Mouse (Mus musculus) CH12.LX (cell line): ENCODE data around the gene Tmem246. TPM values are rescaled to one million over a fixed set of nuclear protein-coding genes. Genes with fewer than 3 reads are reported as not detected.

Experiments
- DNase-seq: peaks from one replicate; pipeline ENCODE4 v3.0.0-alpha.2; 2013; ENCODE audit errors: extremely low read depth
- H3K27ac ChIP-seq: 2 replicates; pipeline ENCODE4 v1.5.1; 2012; ENCODE audit warnings: low read depth, mild to moderate bottlenecking, control low read depth, moderate library complexity; ENCODE audit not compliant: insufficient read depth
- H3K27me3 ChIP-seq: replicated peaks from 2 replicates; pipeline ENCODE3; 2012; ENCODE audit warnings: inconsistent platforms
- H3K36me3 ChIP-seq, 2 experiments: replicated peaks in 1 of 2; 2 replicates each; pipeline versions ENCODE3 to v1.6.1; 2012; ENCODE audit warnings: inconsistent platforms in 1 of 2, low read length in 1 of 2, mild to moderate bottlenecking in 1 of 2, mixed read lengths in 1 of 2, moderate library complexity in 1 of 2; ENCODE audit not compliant: control insufficient read depth in 1 of 2, insufficient read depth in 1 of 2
- H3K4me1 ChIP-seq, 2 experiments: 2 replicates each; pipeline ENCODE4 v1.6.1; 2012; ENCODE audit warnings: inconsistent platforms in 1 of 2, moderate library complexity in 1 of 2; ENCODE audit not compliant: insufficient read depth in 2 of 2, control insufficient read depth in 1 of 2
- H3K4me2 ChIP-seq: 2 replicates; pipeline ENCODE4 v1.6.1; 2012; ENCODE audit warnings: low read depth, mild to moderate bottlenecking, control low read depth; ENCODE audit not compliant: poor library complexity, insufficient read depth, severe bottlenecking
- H3K4me3 ChIP-seq, 3 experiments: fragments of 150-350 bp in 1 of 3; sonication (generic) in 1 of 3; replicated peaks in 1 of 3; 2 replicates each; pipeline versions ENCODE3 to v1.5.1; 2011 to 2012; ENCODE audit warnings: low read depth in 2 of 3, low read length in 2 of 3, mild to moderate bottlenecking in 2 of 3, moderate library complexity in 2 of 3, control low read depth in 1 of 3, improper control_type of control experiment in 1 of 3, inconsistent platforms in 1 of 3, mixed read lengths in 1 of 3; ENCODE audit not compliant: poor library complexity in 1 of 3
- H3K79me2 ChIP-seq: replicated peaks from 2 replicates; pipeline ENCODE4 v1.6.1; 2012; ENCODE audit warnings: mild to moderate bottlenecking, moderate library complexity; ENCODE audit not compliant: control insufficient read depth, poor library complexity, insufficient read depth, severe bottlenecking; ENCODE audit errors: extremely low read depth
- H3K9ac ChIP-seq: 2 replicates; pipeline ENCODE4 v1.6.1; 2012; ENCODE audit warnings: low read depth, mild to moderate bottlenecking, control low read depth, moderate library complexity; ENCODE audit not compliant: insufficient read depth
- H3K9me3 ChIP-seq: replicated peaks from 2 replicates; pipeline ENCODE3; 2012; ENCODE audit warnings: low read length, inconsistent platforms, mixed read lengths
- BHLHE40 ChIP-seq: IDR thresholded peaks from 2 replicates; pipeline ENCODE4 v1.6.1; 2011; ENCODE audit warnings: mild to moderate bottlenecking, low read depth, low read length, improper control_type of control experiment
- CHD1 ChIP-seq: IDR thresholded peaks from 2 replicates; pipeline ENCODE4 v1.6.1; 2012; ENCODE audit warnings: low read depth, low read length, improper control_type of control experiment, inconsistent platforms
- CHD2 ChIP-seq: IDR thresholded peaks from 2 replicates; pipeline ENCODE4 v1.6.1; 2011; ENCODE audit warnings: low read length, improper control_type of control experiment
- CTCF ChIP-seq, 2 experiments: IDR thresholded peaks in 1 of 2; conservative IDR thresholded peaks in 1 of 2; 2 replicates each; pipeline ENCODE4 v1.5.1; 2011 to 2012; ENCODE audit warnings: low read depth in 2 of 2, low read length in 2 of 2, improper control_type of control experiment in 1 of 2, inconsistent platforms in 1 of 2, mild to moderate bottlenecking in 1 of 2, moderate library complexity in 1 of 2
- E2F4 ChIP-seq: IDR thresholded peaks from 2 replicates; pipeline ENCODE4 v1.6.1; 2011; ENCODE audit warnings: low read depth, low read length, improper control_type of control experiment; ENCODE audit not compliant: insufficient replicate concordance
- EP300 ChIP-seq: IDR thresholded peaks from 2 replicates; pipeline ENCODE4 v1.6.1; 2011; ENCODE audit warnings: low read length, improper control_type of control experiment
- HCFC1 ChIP-seq: IDR thresholded peaks from 2 replicates; pipeline ENCODE4 v1.6.1; 2012; ENCODE audit warnings: low read depth, mild to moderate bottlenecking, inconsistent platforms, low read length, improper control_type of control experiment
- IRF4 ChIP-seq: IDR thresholded peaks from 2 replicates; pipeline ENCODE4 v1.6.1; 2014; ENCODE audit warnings: low read depth, mild to moderate bottlenecking, inconsistent platforms, low read length, improper control_type of control experiment
- JUND ChIP-seq: conservative IDR thresholded peaks from 2 replicates; pipeline ENCODE4 v1.6.1; 2011; ENCODE audit warnings: low read depth, low read length, improper control_type of control experiment
- MAFK ChIP-seq: IDR thresholded peaks from 2 replicates; pipeline ENCODE4 v1.6.1; 2011; ENCODE audit warnings: low read length, improper control_type of control experiment; ENCODE audit not compliant: insufficient replicate concordance
- MAX ChIP-seq: IDR thresholded peaks from 2 replicates; pipeline ENCODE4 v1.6.1; 2011; ENCODE audit warnings: low read length, improper control_type of control experiment
- MXI1 ChIP-seq: IDR thresholded peaks from 2 replicates; pipeline ENCODE4 v1.6.1; 2011; ENCODE audit warnings: mild to moderate bottlenecking, low read depth, low read length, improper control_type of control experiment
- NELFE ChIP-seq: IDR thresholded peaks from 2 replicates; pipeline ENCODE4 v1.6.1; 2011; ENCODE audit warnings: low read depth, low read length, improper control_type of control experiment
- PAX5 ChIP-seq: IDR thresholded peaks from 2 replicates; pipeline ENCODE4 v1.6.1; 2012; ENCODE audit warnings: low read length, inconsistent platforms, mixed read lengths
- POLR2A ChIP-seq: IDR thresholded peaks from 2 replicates; pipeline ENCODE4 v1.6.1; 2011; ENCODE audit warnings: low read depth, mild to moderate bottlenecking, improper control_type of control experiment, low read length
- POLR2AphosphoS2 ChIP-seq: IDR thresholded peaks from 2 replicates; pipeline ENCODE4 v1.6.1; 2011; ENCODE audit warnings: low read depth, low read length, improper control_type of control experiment
- RCOR1 ChIP-seq: conservative IDR thresholded peaks from 2 replicates; pipeline ENCODE4 v1.6.1; 2012; ENCODE audit warnings: low read depth, mild to moderate bottlenecking, inconsistent platforms, low read length, improper control_type of control experiment
- SIN3A ChIP-seq: IDR thresholded peaks from 2 replicates; pipeline ENCODE4 v1.6.1; 2012; ENCODE audit warnings: low read length, improper control_type of control experiment, inconsistent platforms
- SMC3 ChIP-seq: IDR thresholded peaks from 2 replicates; pipeline ENCODE4 v1.6.1; 2011; ENCODE audit warnings: low read depth, low read length, improper control_type of control experiment
- TBP ChIP-seq: conservative IDR thresholded peaks from 2 replicates; pipeline ENCODE4 v1.6.1; 2011; ENCODE audit warnings: low read depth, low read length, improper control_type of control experiment
- UBTF ChIP-seq: IDR thresholded peaks from 2 replicates; pipeline ENCODE4 v1.6.1; 2012; ENCODE audit warnings: low read depth, mild to moderate bottlenecking, inconsistent platforms, low read length, improper control_type of control experiment, moderate library complexity
- USF1 ChIP-seq: IDR thresholded peaks from 2 replicates; pipeline ENCODE4 v1.6.1; 2014; ENCODE audit warnings: low read depth, mild to moderate bottlenecking, inconsistent platforms, low read length, improper control_type of control experiment
- ZNF384 ChIP-seq: IDR thresholded peaks from 2 replicates; pipeline ENCODE4 v1.6.1; 2012; ENCODE audit warnings: low read depth, low read length, improper control_type of control experiment, inconsistent platforms
- dilution Hi-C: fragments of 300-500 bp; cut with MboI; formaldehyde crosslinking; loops from 2 replicates; pipeline ENCODE4 v1.14.3; 2020; ENCODE audit warnings: low sequenced_read_pairs; ENCODE audit not compliant: extremely low pct_unique_long_range_greater_than_20kb, extremely low pct_ligation_motif_present
- in situ Hi-C: fragments of 300-500 bp; cut with MboI; formaldehyde crosslinking; loops from 3 replicates; pipeline ENCODE4 v1.14.3; 2019; ENCODE audit warnings: low sequenced_read_pairs, low pct_ligation_motif_present, low pct_unique_long_range_greater_than_20kb, mixed read lengths
- polyA plus RNA-seq: library from polyadenylated mRNA; unstranded; fragments of >175 nt; gene quantifications from 2 replicates; pipeline ENCODE4 v1.2.1, GENCODE M21; 2012; ENCODE audit warnings: low read depth; ENCODE audit not compliant: insufficient read length
- total RNA-seq, 2 experiments: library from RNA; depleted of rRNA; stranded (reverse); fragments of 300-350 nt in 1 of 2; fragments of >200 nt in 1 of 2; gene quantifications; 2 replicates each; pipeline ENCODE4 v1.2.3; 2012 to 2014

Gene Tmem246
- total and polyA plus RNA-seq, 3 experiments = 0.13 to 0.49 (median 0.24) TPM

GRCm38 (mm10) chr4:49605459-49605858 lies 7.8 kb upstream of the Tmem246 start:
- no peak overlapping the region for H3K4me2 ChIP-seq
- in situ Hi-C loops = no loop called here

DNA sequence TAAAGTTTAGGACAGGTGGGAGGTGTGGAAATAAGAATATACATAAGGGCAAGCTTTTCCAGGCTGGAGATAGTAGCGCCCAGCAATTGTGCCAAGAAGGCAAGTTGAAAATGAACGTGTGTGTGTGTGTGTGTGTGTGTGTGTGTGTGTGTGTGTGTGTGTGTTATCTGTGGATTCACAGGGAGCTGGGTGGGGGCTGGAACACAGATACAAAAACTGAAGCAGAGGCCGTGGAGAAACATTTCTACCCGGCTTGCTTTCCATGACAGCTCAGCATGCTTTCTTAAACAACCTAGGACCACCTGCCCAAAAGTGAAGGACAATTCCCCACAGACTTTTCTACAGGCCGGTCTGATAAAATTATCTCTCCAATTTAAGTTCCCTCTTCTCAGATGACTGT lies 6.9 kb upstream of the Tmem246 start:
- dilution Hi-C loops = no loop called here
- Histone ChIP-seq H3K4me1 (no peaks in the 10 kb centered on the region), H3K9me3 (no peaks in the 10 kb centered on the region), H3K9ac (no peak overlapping the region), H3K79me2 (no peaks in the 10 kb centered on the region), H3K27ac (no peak overlapping the region), H3K4me2 (no peak overlapping the region), H3K36me3 (no peaks in the 10 kb centered on the region), H3K4me3 (no peak overlapping the region), H3K27me3 (no peaks in the 10 kb centered on the region)
- TF ChIP-seq SIN3A (no peak), JUND (no peak), UBTF (no peak), USF1 (no peak), CHD1 (no peak), POLR2AphosphoS2 (no peak), MAX (no peak), MAFK (no peak), POLR2A (no peak), E2F4 (no peak), NELFE (no peak), ZNF384 (no peak), SMC3 (no peak), CHD2 (no peak), CTCF (conservative IDR thresholded peaks at IDR 0.05 in 1 of 2, IDR thresholded peaks at IDR 0.05 in 1 of 2; ENCODE audit: low read depth in 2 of 2, low read length in 2 of 2) (no peak), EP300 (no peak), HCFC1 (no peak), TBP (no peak), IRF4 (no peak), RCOR1 (no peak)
- in situ Hi-C loops = no loop called here
- DNase-seq = no peak

More at GRCm38 (mm10) chr4:49605459-49605858, 7.8 kb upstream of the Tmem246 start:
- Histone ChIP-seq H3K36me3 (no peaks in the 10 kb centered on the region), H3K4me3 (no peak overlapping the region), H3K9ac (no peak overlapping the region), H3K27ac (no peak overlapping the region), H3K27me3 (no peaks in the 10 kb centered on the region), H3K9me3 (no peaks in the 10 kb centered on the region), H3K79me2 (no peaks in the 10 kb centered on the region), H3K4me1 (no peaks in the 10 kb centered on the region)
- TF ChIP-seq MXI1 = no peak
- no peak for TF ChIP-seq BHLHE40
- TF ChIP-seq CHD1 = no peak
- no peak for TF ChIP-seq PAX5
- no peak for TF ChIP-seq POLR2A
- TF ChIP-seq SMC3 = no peak
- no peak for TF ChIP-seq HCFC1
- dilution Hi-C loops = no loop called here
- no peak for DNase-seq
